Mouse (Mus musculus): ENCODE data around the gene Plin3. TPM values are rescaled to one million over a fixed set of nuclear protein-coding genes. Genes with fewer than 3 reads are reported as not detected.

Plin3 gene
- polyA plus RNA-seq, 1 experiment: 10.1 TPM

DNA sequence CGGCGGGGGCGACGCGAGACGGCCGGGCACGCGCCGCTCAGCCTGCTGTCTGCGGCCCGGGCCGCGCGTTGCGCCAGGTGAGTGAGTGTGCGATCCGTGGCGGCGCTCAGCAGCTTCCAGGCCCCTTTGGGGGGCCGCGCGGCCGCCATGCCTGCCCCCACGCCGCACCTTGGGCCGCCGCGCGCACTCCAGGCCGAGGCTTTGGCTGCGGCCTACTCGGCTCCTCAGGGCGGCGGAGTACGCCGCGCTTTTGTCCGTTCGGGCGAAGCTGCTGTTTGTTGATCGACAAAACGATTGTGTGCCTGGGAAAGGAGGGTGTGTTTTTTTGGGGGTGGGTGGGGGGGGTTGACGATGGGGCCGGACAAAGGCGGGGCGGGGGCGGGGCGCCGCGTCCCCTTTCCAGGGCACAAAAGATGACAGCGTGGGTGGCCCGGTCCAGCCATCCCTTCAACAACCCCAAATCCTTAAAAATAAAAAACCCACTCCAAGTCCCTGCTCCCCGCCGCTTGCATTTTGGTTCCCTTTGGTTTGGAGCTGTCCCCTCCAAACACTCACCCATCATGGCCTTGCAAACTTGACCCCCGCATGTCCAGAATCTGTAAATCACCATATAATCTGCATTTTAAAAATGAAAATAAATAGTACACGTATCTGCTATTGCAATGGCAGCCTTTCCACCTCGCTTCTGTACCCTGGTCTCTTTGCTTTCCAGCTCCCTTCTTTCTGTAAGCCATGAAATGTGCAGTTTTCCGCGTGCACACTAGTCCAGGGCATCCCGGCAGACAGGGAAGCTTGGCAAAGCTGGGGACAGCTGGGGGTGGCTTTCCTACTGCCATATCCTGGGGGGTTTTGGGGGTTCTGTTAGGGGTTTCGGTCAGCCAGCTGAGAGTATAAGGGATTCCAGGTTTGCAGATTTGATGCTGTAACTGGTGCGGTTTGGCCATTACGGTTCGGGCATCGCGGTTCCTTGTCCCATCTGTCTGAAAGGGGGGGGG lies 33.8 kb upstream of the Plin3 start:
- 0 out of 2 replicates have a peak overlapping the region, but pooled peaks have one; percentile 7 for H3K27ac ChIP-seq (ENCODE audit: insufficient read depth, low read length)
- TF ChIP-seq CTCF (IDR thresholded peaks at IDR 0.05; ENCODE audit: extremely low read depth, insufficient read depth, low read length) (no peak), POLR2A (IDR thresholded peaks at IDR 0.05; ENCODE audit: extremely low read depth, insufficient read depth, low read length) (no peak)
- H3K4me1 ChIP-seq (ENCODE audit: control insufficient read depth, insufficient read depth, low read length): peaks cover 9% of the 10 kb centered on the region; the same call in 1 of the 2 replicates
- H3K4me3 ChIP-seq (ENCODE audit: insufficient read depth, low read length): peak overlapping the region; percentile 87

DNA sequence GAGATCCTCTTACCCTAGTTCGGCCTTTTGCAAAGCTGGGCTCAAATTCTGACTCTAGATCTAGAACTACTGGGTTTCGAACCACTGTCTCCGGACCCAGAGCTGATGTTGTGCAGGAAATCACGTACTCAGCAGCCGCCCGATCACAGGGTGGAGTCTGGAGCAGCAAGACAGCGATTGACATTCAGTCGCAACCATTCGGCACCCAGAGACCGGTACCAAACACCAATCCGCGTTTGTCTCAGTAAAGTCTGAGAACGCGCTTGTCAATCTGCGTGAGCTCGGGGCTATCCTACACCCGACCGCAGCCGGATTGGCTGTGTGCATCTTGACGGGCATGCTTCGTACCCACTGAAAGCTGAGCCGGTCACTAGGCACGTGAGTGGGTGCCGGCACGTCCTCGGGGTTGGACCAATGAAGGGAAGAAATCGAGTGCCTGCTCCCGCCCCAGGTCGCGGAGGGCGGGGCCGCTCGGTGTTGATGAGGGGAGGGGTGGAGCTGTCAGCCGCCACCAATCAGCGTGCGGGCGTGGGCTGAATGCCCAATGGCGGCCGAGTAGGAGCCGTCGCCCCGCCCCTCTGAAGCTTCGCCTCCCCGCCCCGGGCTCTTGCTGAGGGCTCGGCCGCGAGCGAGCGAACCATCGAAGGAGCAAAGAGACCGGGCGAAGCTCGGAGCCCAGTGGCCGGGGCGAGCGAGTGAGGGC lies 32.9 kb upstream of the Plin3 start, which contains the start of gene Kdm4b:
Gene Kdm4b (plus strand): TSS at position 613 of the 703 bp plus-strand sequence.
- Histone ChIP-seq H3K27ac (ENCODE audit: insufficient read depth, low read length) (0 out of 2 replicates have a peak within 1 kb of the TSS, but pooled peaks have one; percentile 7), H3K4me3 (ENCODE audit: insufficient read depth, low read length) (peak within 1 kb of the TSS; percentile 87), H3K4me1 (ENCODE audit: control insufficient read depth, insufficient read depth, low read length) (peaks cover 9% of the 10 kb centered on the region; the same call in 1 of the 2 replicates)
- peak; percentile 86 for TF ChIP-seq POLR2A (IDR thresholded peaks at IDR 0.05; ENCODE audit: extremely low read depth, insufficient read depth, low read length)
- TF ChIP-seq CTCF (IDR thresholded peaks at IDR 0.05; ENCODE audit: extremely low read depth, insufficient read depth, low read length): no peak

DNA sequence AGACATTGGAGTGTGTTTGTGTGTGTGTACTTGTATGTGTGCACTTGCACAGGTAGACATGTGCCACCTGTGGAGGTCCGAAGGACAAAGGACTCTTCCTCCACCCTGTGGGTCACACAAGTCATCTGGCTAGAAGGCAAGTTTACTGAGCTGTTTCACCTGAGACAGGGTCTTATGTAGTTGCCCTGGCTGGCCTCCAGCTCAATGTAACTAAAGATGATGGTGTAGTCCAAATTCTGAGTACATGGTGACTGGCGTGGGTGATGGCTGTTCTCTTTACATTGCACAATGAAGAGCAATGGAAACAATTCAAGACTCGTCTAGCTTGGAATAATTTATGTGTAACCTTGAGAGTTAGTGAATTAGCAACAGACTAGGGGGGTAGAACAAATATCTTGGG lies 31.7 kb upstream of the Plin3 start:
- Histone ChIP-seq H3K27ac (ENCODE audit: insufficient read depth, low read length) (no peak overlapping the region), H3K4me1 (ENCODE audit: control insufficient read depth, insufficient read depth, low read length) (peaks cover 6% of the 10 kb centered on the region; the same call in 1 of the 2 replicates), H3K4me3 (ENCODE audit: insufficient read depth, low read length) (no peak overlapping the region)
- TF ChIP-seq POLR2A (IDR thresholded peaks at IDR 0.05; ENCODE audit: extremely low read depth, insufficient read depth, low read length) (no peak), CTCF (IDR thresholded peaks at IDR 0.05; ENCODE audit: extremely low read depth, insufficient read depth, low read length) (no peak)

DNA sequence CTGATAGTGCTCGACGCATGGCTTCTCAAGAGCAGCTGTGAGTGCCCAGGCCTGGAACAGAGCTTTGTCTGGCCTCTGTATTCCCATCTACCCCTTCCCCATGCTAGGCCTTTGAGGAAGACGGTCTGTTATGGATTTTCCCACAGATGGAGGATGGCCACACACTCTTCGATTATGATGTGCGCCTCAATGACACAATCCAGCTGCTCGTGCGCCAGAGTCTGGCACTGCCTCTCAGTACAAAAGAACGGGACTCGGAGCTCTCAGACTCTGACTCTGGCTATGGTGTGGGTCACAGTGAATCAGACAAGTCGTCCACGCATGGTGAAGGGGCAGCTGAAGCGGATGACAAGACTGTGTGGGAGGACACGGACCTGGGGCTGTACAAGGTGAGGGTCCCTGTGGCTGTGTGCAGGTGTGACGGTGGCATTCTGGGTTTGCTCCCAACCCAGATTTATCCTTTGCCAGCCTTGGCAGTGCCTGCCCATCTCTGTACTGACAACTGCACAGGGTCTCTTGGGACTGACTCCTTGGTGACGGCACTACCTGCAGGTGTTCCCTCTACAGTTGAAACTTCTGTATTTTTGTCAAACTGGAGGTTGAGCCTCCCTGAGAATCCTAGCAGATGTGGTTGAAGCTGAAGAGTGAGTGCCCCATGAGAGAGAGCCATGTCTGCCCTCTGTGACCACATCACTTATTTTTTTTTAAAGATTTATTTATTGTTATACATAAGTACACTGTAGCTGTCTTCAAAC lies 16.7 kb upstream of the Plin3 start:
- Histone ChIP-seq H3K4me3 (ENCODE audit: insufficient read depth, low read length) (no peak overlapping the region), H3K4me1 (ENCODE audit: control insufficient read depth, insufficient read depth, low read length) (no peaks in the 10 kb centered on the region), H3K27ac (ENCODE audit: insufficient read depth, low read length) (no peak overlapping the region)
- TF ChIP-seq CTCF (IDR thresholded peaks at IDR 0.05; ENCODE audit: extremely low read depth, insufficient read depth, low read length): no peak
- TF ChIP-seq POLR2A (IDR thresholded peaks at IDR 0.05; ENCODE audit: extremely low read depth, insufficient read depth, low read length): no peak

DNA sequence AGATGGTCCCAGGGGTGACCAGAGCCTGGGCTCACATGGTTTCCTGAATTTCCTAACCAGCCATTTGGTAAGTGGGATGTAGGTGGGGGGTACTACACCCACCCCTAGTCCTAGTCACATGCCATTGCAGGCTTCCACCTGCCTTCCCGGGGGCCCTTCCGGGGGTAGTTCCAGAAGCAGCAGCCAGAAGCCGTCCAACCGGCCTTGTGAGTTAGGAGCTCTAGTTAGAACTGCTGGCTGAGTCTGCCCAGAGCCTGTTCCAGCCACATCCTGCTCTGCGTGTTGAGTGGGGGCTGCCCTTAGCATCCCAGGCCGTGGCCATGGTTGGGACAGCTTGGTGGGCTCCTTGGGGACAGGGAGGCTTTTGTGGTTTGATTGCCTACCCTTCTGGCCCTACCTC lies 15.4 kb upstream of the Plin3 start:
- TF ChIP-seq CTCF (IDR thresholded peaks at IDR 0.05; ENCODE audit: extremely low read depth, insufficient read depth, low read length) (no peak), POLR2A (IDR thresholded peaks at IDR 0.05; ENCODE audit: extremely low read depth, insufficient read depth, low read length) (no peak)
- Histone ChIP-seq H3K4me3 (ENCODE audit: insufficient read depth, low read length) (no peak overlapping the region), H3K4me1 (ENCODE audit: control insufficient read depth, insufficient read depth, low read length) (no peaks in the 10 kb centered on the region), H3K27ac (ENCODE audit: insufficient read depth, low read length) (no peak overlapping the region)

DNA sequence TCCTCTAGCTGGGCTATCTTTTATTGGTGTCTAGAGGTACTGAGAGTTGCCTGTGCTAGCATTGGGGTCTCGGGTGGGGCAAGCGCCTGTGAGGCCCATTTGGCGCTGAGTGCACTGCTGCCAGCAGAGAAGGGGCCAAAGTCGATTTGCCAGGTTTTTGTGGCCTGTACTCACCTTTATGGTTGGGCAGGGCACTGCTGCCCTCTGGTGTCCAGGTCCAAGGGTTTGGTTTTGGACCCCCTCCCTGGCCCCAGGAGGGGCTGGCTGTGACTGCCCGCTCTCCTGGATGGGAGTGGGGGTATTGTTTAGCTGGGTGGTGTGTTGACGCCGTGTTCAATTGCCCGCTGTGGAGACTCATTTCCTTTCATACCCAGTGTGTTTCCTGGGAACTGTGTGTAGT lies 13.2 kb upstream of the Plin3 start:
- Histone ChIP-seq H3K4me3 (ENCODE audit: insufficient read depth, low read length) (no peak overlapping the region), H3K4me1 (ENCODE audit: control insufficient read depth, insufficient read depth, low read length) (no peaks in the 10 kb centered on the region), H3K27ac (ENCODE audit: insufficient read depth, low read length) (no peak overlapping the region)
- no peak for TF ChIP-seq POLR2A (IDR thresholded peaks at IDR 0.05; ENCODE audit: extremely low read depth, insufficient read depth, low read length)
- TF ChIP-seq CTCF (IDR thresholded peaks at IDR 0.05; ENCODE audit: extremely low read depth, insufficient read depth, low read length): peak; percentile 20; the same call in 1 of the 2 replicates

DNA sequence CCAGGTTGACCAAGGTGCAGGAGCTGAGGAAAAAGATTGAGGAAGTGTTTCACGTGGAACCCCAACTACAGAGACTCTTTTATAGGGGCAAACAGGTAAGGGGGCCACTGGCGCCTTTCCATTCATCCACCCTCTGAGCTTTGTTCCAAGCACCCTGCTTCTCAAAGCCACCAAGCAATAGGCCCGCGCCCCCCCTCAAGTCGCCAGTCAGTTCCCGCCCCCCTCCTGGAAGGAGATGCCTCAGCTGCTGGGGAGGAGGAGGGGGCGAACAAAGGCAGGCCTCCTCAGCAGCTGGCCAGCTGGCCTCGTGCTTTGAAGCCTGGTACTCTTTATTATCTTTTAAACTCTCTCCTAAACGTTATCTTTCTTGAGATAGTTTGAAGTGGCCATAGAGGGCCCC lies 12.5 kb upstream of the Plin3 start:
- Histone ChIP-seq H3K4me3 (ENCODE audit: insufficient read depth, low read length) (no peak overlapping the region), H3K27ac (ENCODE audit: insufficient read depth, low read length) (no peak overlapping the region), H3K4me1 (ENCODE audit: control insufficient read depth, insufficient read depth, low read length) (no peaks in the 10 kb centered on the region)
- no peak for TF ChIP-seq CTCF (IDR thresholded peaks at IDR 0.05; ENCODE audit: extremely low read depth, insufficient read depth, low read length)
- no peak for TF ChIP-seq POLR2A (IDR thresholded peaks at IDR 0.05; ENCODE audit: extremely low read depth, insufficient read depth, low read length)

DNA sequence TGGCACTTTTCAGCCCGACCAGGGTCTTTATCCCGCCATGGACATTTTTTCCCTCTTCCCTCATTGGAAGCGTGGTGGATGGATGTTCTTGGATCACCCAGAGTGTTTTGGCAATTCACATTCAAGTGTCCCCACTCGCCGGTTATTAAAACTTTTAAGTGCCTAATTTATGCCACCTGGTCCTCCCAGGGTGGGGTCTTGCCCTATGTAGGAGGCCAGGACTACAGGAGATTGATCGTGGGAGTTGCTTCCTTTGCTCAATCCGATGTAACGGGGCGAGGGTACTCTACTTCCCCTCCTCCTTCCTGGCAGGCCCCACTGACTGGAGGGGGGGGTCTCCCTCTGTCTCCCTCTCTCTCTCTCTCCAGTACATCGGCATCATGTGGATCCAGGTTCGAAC lies 12.0 kb upstream of the Plin3 start:
- Histone ChIP-seq H3K4me3 (ENCODE audit: insufficient read depth, low read length) (peak overlapping the region; percentile 33; the same call in 1 of the 2 replicates), H3K4me1 (ENCODE audit: control insufficient read depth, insufficient read depth, low read length) (no peaks in the 10 kb centered on the region), H3K27ac (ENCODE audit: insufficient read depth, low read length) (no peak overlapping the region)
- TF ChIP-seq POLR2A (IDR thresholded peaks at IDR 0.05; ENCODE audit: extremely low read depth, insufficient read depth, low read length) (no peak), CTCF (IDR thresholded peaks at IDR 0.05; ENCODE audit: extremely low read depth, insufficient read depth, low read length) (no peak)
